Mouse (Mus musculus) megakaryocyte, embryonic 14.5 days (primary cell): ENCODE measurements around the gene Gm37240.

ENCODE experiments used
- FLI1 ChIP-seq: IDR thresholded peaks from 2 replicates; pipeline ENCODE4 v1.6.1; 2012; ENCODE audit warnings: low read length, inconsistent platforms, mixed read lengths
- GATA1 ChIP-seq: IDR thresholded peaks from 3 replicates; pipeline ENCODE4 v1.6.1; 2012; ENCODE audit warnings: mixed read lengths, low read length, inconsistent platforms, borderline replicate concordance

DNA sequence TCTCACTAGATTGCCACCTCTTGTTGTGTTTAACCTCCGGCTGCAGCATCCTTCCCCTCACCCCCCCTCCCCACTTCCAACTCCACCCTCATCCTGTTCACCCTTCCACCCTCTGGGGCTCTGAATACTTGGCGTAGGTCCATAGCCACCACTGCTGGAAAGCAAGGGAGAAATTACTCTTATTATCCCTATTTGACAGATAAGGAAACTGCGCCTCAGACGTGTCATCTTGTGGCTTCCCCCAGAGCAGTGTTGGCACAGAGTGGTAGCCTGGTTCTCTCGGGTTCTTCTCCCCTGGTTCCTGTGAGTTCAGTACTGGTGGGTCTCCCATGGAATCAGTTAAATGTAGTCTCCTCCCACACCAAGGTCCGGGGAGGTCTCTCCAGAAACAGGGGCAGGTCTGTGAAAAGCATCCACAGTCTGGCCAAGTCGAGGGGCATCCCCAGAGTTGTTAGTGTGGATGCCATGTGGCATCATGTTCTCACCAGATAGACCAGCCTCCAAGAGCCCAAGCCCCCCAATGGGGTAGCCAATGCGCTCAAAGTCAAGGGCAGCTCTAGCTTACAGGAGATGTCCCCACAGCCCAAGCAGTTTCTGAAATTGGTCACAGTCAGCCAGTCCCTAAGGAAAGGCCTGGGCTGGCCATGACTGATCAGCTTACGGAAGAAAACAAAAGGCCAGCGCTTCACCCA lies 1419.8 kb downstream of the Gm37240 start:
- TF ChIP-seq GATA1: no peak
- TF ChIP-seq FLI1: no peak
